Mouse (Mus musculus): Measurements from ENCODE around the gene Csf2rb.
"Not testable (repeated sequence)": the region's sequence is repeated elsewhere in the genome, so short reads cannot be mapped to it uniquely, and the experiment has no call there.

The Csf2rb gene

GRCm38 (mm10) chr15:78325671-78326339 is at the start of gene Csf2rb:
Gene Csf2rb, plus strand, starts transcription at chr15:78325752.
- DNase-seq (ENCODE audit: low read depth, low spot score): no peak

- no peak for DNase-seq (ENCODE audit: low read depth, low spot score)
Observed at GRCm38 (mm10) chr15:78278308-78278707, 47.2 kb upstream of the Csf2rb start.

GRCm38 (mm10) chr15:78287941-78288340 is 37.6 kb upstream of the Csf2rb start:
- no peak for DNase-seq (ENCODE audit: low read depth, low spot score)

GRCm38 (mm10) chr15:78289775-78290174 is 35.8 kb upstream of the Csf2rb start:
- not testable (repeated sequence) for DNase-seq (ENCODE audit: low read depth, low spot score)

- not testable (repeated sequence) for DNase-seq (ENCODE audit: low read depth, low spot score)
Observed at GRCm38 (mm10) chr15:78293228-78293627, 32.3 kb upstream of the Csf2rb start.

GRCm38 (mm10) chr15:78293716-78294115 is 31.8 kb upstream of the Csf2rb start:
- no peak for DNase-seq (ENCODE audit: low read depth, low spot score)

- no peak for DNase-seq (ENCODE audit: low read depth, low spot score)
Observed at GRCm38 (mm10) chr15:78298558-78298957, 27.0 kb upstream of the Csf2rb start.

- DNase-seq (ENCODE audit: low read depth, low spot score): no peak
Observed at GRCm38 (mm10) chr15:78299641-78300040, 25.9 kb upstream of the Csf2rb start.

- DNase-seq (ENCODE audit: low read depth, low spot score): no peak
Observed at GRCm38 (mm10) chr15:78300773-78301172, 24.8 kb upstream of the Csf2rb start.

- DNase-seq (ENCODE audit: low read depth, low spot score): no peak
Observed at GRCm38 (mm10) chr15:78302718-78303117, 22.8 kb upstream of the Csf2rb start.

- no peak for DNase-seq (ENCODE audit: low read depth, low spot score)
Observed at GRCm38 (mm10) chr15:78303665-78304233, 21.8 kb upstream of the Csf2rb start.

- no peak for DNase-seq (ENCODE audit: low read depth, low spot score)
Observed at GRCm38 (mm10) chr15:78305341-78305933, 20.1 kb upstream of the Csf2rb start, which contains the start of gene Csf2rb2. Gene Csf2rb2, minus strand, starts transcription at chr15:78305721.

- DNase-seq (ENCODE audit: low read depth, low spot score): no peak
Observed at GRCm38 (mm10) chr15:78309865-78310264, 15.7 kb upstream of the Csf2rb start.

GRCm38 (mm10) chr15:78310971-78311370 is 14.6 kb upstream of the Csf2rb start:
- no peak for DNase-seq (ENCODE audit: low read depth, low spot score)

- not testable (repeated sequence) for DNase-seq (ENCODE audit: low read depth, low spot score)
Observed at GRCm38 (mm10) chr15:78312421-78313233, 12.9 kb upstream of the Csf2rb start.

- not testable (repeated sequence) for DNase-seq (ENCODE audit: low read depth, low spot score)
Observed at GRCm38 (mm10) chr15:78313659-78314058, 11.9 kb upstream of the Csf2rb start.

GRCm38 (mm10) chr15:78318338-78319171 is 7.0 kb upstream of the Csf2rb start:
- DNase-seq (ENCODE audit: low read depth, low spot score): not testable (repeated sequence)

- no peak for DNase-seq (ENCODE audit: low read depth, low spot score)
Observed at GRCm38 (mm10) chr15:78320825-78321496, 4.6 kb upstream of the Csf2rb start.

GRCm38 (mm10) chr15:78323366-78323765 is 2.2 kb upstream of the Csf2rb start:
- no peak for DNase-seq (ENCODE audit: low read depth, low spot score)

GRCm38 (mm10) chr15:78324294-78324693 is 1.3 kb upstream of the Csf2rb start:
- no peak for DNase-seq (ENCODE audit: low read depth, low spot score)

- no peak for DNase-seq (ENCODE audit: low read depth, low spot score)
Observed at GRCm38 (mm10) chr15:78326747-78327146, 1.2 kb downstream of the Csf2rb start.

Measured in retina, adult 2 months (tissue).